Mouse (Mus musculus) liver, postnatal 0 days (tissue): ENCODE measurements at regions not wholly inside any gene's neighbourhood (a gene's known extent, or its start where the extent isn't known, plus 50 kb on each side); places are given as distances from the start of the nearest gene placed in this dataset.

ENCODE experiments used
- CTCF ChIP-seq: sonication (generic); IDR thresholded peaks from 2 replicates; pipeline ENCODE4 v1.5.1; 2016; ENCODE audit warnings: antibody characterized with exemption, low read depth
- EP300 ChIP-seq: IDR thresholded peaks from 2 replicates; pipeline ENCODE4 v1.6.1; 2016; ENCODE audit warnings: antibody characterized with exemption, low read depth, mild to moderate bottlenecking

GRCm38 (mm10) chr8:12171788-12172187 is 106.8 kb upstream of the A230072I06Rik start:
- TF ChIP-seq CTCF, result no peak
- TF ChIP-seq EP300, result no peak
